ENCODE assay signal across 8 mouse cellular contexts in genomic region chr17:65956993-65957781, GRCm38 (mm10). TPM values are rescaled to one million over a fixed set of nuclear protein-coding genes. Genes with fewer than 3 reads are reported as not detected.
DNase-seq lines count a peak whose midpoint lies in the region; ATAC-seq lines count a peak whose summit lies in the region.

No protein-coding gene starts in this region.

- no peak overlapping the region for H3K9ac ChIP-seq in limb, embryonic 15.5 days

- no peak for ATAC-seq in limb, embryonic 15.5 days (ENCODE audit: insufficient number of reproducible peaks, low FRiP score, low TSS enrichment, low read depth)

- H3K4me2 ChIP-seq in limb, embryonic 15.5 days, result no peak overlapping the region

- no peaks in the 10 kb centered on the region for H3K27me3 ChIP-seq in limb, embryonic 15.5 days
- H3K27me3 ChIP-seq in limb, embryonic 10.5 days (ENCODE audit: low read depth, poor library complexity, severe bottlenecking), result no peaks in the 10 kb centered on the region
- no peaks in the 10 kb centered on the region for H3K27me3 ChIP-seq in hindbrain, embryonic 10.5 days (ENCODE audit: insufficient read depth, poor library complexity, severe bottlenecking)

- 72% methylated on average over 14 of the region's 14 CpGs for WGBS in limb, embryonic 15.5 days
- WGBS in limb, embryonic 10.5 days, result 86% methylated on average over 14 of the region's 14 CpGs
- WGBS in hindbrain, embryonic 10.5 days, result 88% methylated on average over 14 of the region's 14 CpGs

- no peaks in the 10 kb centered on the region for H3K9me3 ChIP-seq in limb, embryonic 15.5 days
- H3K9me3 ChIP-seq in limb, embryonic 10.5 days (replicated peaks), result no peaks in the 10 kb centered on the region
- no peaks in the 10 kb centered on the region for H3K9me3 ChIP-seq in hindbrain, embryonic 10.5 days

- H3K36me3 ChIP-seq in limb, embryonic 15.5 days, result no peaks in the 10 kb centered on the region
- H3K36me3 ChIP-seq in limb, embryonic 10.5 days, result no peaks in the 10 kb centered on the region
- H3K36me3 ChIP-seq in hindbrain, embryonic 10.5 days, result no peaks in the 10 kb centered on the region

- DNase-seq in limb, embryonic 10.5 days (ENCODE audit: low spot score), result no peak
- DNase-seq in adrenal gland, adult 18-20 months (ENCODE audit: low spot score in 2 of 2), result peak; percentile 51 to 58
- peak; percentile 57 to 71 for DNase-seq in heart, adult 9 months (ENCODE audit: low spot score in 2 of 2)
- DNase-seq in lung, postnatal 14 days, result peak; percentile 60
- DNase-seq in c-Kit-positive CD71-positive TER-119-positive erythroid progenitor cells, embryonic 14.5 days (ENCODE audit: low spot score), result no peak
- no peak for DNase-seq in layer of hippocampus, adult 18-20 months (ENCODE audit: low spot score in 2 of 2)
- no peak for DNase-seq in hindbrain, embryonic 10.5 days (ENCODE audit: low spot score)

- no peak overlapping the region for H3K4me3 ChIP-seq in limb, embryonic 15.5 days
- no peak overlapping the region for H3K4me3 ChIP-seq in limb, embryonic 10.5 days
- H3K4me3 ChIP-seq in hindbrain, embryonic 10.5 days, result no peak overlapping the region

- 0 out of 2 replicates have a peak, but pooled peaks cover 2% of the 10 kb centered on the region for H3K4me1 ChIP-seq in limb, embryonic 15.5 days
- H3K4me1 ChIP-seq in limb, embryonic 10.5 days, result peaks cover 8% of the 10 kb centered on the region; the same call in 1 of the 2 replicates
- peaks cover 12% of the 10 kb centered on the region; the same call in 1 of the 2 replicates for H3K4me1 ChIP-seq in hindbrain, embryonic 10.5 days (replicated peaks)

- 0 out of 2 replicates have a peak overlapping the region, but pooled peaks have one; percentile 43 for H3K27ac ChIP-seq in limb, embryonic 15.5 days
- no peak overlapping the region for H3K27ac ChIP-seq in limb, embryonic 10.5 days
- H3K27ac ChIP-seq in hindbrain, embryonic 10.5 days, result no peak overlapping the region

RNA-seq across cellular contexts. Expression of gene Twsg1, which starts 6.2 kb away (rescaled TPM):
- polyA plus RNA-seq in limb, embryonic 15.5 days (2015; fragmentation: Nextera tagmentation; extraction: Ambion mirVana), result 136 and 150 TPM in 2 replicates
- polyA plus RNA-seq in limb, embryonic 10.5 days (2016; fragmentation: Nextera tagmentation; extraction: Ambion mirVana), result 83.6 and 109 TPM in 2 replicates
- total RNA-seq in adrenal gland, adult 18-20 months (2021), result 10 to 100 TPM; 90.4 to 99.9 TPM
- 10 to 100 TPM; 27.1 to 27.6 TPM for total RNA-seq in layer of hippocampus, adult 18-20 months (2021)
- 67.5 and 81.1 TPM in 2 replicates for polyA plus RNA-seq in hindbrain, embryonic 10.5 days (2016; fragmentation: Nextera tagmentation; extraction: Ambion mirVana)

Comparison
In these comparisons a context has a peak if more than half of its experiments do, and no peak if none do; other contexts are left out.
1. DNase-seq: peak in adrenal gland, adult 18-20 months (2 of 2), heart, adult 9 months (2 of 2) and lung, postnatal 14 days (single experiment); none in limb, embryonic 10.5 days (single experiment), c-Kit-positive CD71-positive TER-119-positive erythroid progenitor cells, embryonic 14.5 days (single experiment), layer of hippocampus, adult 18-20 months (0 of 2) and hindbrain, embryonic 10.5 days (single experiment).